Mouse (Mus musculus): ENCODE results near the gene Ubald1. TPM values are rescaled to one million over a fixed set of nuclear protein-coding genes. Genes with fewer than 3 reads are reported as not detected.

The Ubald1 gene
- total RNA-seq (2021): 100 to 1,000 TPM in 1 of 2 experiments, 10 to 100 TPM in 1; 93.5 to 103 TPM

- DNase-seq (ENCODE audit: extremely low spot score in 1 of 2, low spot score in 1 of 2): peak; percentile 93 to 95
Measured at GRCm38 (mm10) chr16:4880136-4880825, at the start of gene Ubald1. TSS of gene Ubald1 (minus strand) at chr16:4880315.

GRCm38 (mm10) chr16:4928474-4928873, 48.4 kb upstream of the Ubald1 start:
- DNase-seq (ENCODE audit: extremely low spot score in 1 of 2, low spot score in 1 of 2): no peak

- DNase-seq (ENCODE audit: extremely low spot score in 1 of 2, low spot score in 1 of 2): no peak
Measured at GRCm38 (mm10) chr16:4927967-4928366, 47.9 kb upstream of the Ubald1 start.

- no peak for DNase-seq (ENCODE audit: extremely low spot score in 1 of 2, low spot score in 1 of 2)
Measured at GRCm38 (mm10) chr16:4923996-4924395, 43.9 kb upstream of the Ubald1 start.

- no peak for DNase-seq (ENCODE audit: extremely low spot score in 1 of 2, low spot score in 1 of 2)
Measured at GRCm38 (mm10) chr16:4922481-4922880, 42.4 kb upstream of the Ubald1 start.

- DNase-seq (ENCODE audit: extremely low spot score in 1 of 2, low spot score in 1 of 2): no peak
Measured at GRCm38 (mm10) chr16:4920556-4920955, 40.4 kb upstream of the Ubald1 start.

- DNase-seq (ENCODE audit: extremely low spot score in 1 of 2, low spot score in 1 of 2): no peak
Measured at GRCm38 (mm10) chr16:4916608-4917007, 36.5 kb upstream of the Ubald1 start.

- no peak for DNase-seq (ENCODE audit: extremely low spot score in 1 of 2, low spot score in 1 of 2)
Measured at GRCm38 (mm10) chr16:4915931-4916330, 35.8 kb upstream of the Ubald1 start.

- DNase-seq (ENCODE audit: extremely low spot score in 1 of 2, low spot score in 1 of 2): peak; percentile 90 to 96
Measured at GRCm38 (mm10) chr16:4913783-4914735, 33.9 kb upstream of the Ubald1 start.

GRCm38 (mm10) chr16:4912907-4913782, 33.0 kb upstream of the Ubald1 start:
- DNase-seq (ENCODE audit: extremely low spot score in 1 of 2, low spot score in 1 of 2): no peak

- no peak for DNase-seq (ENCODE audit: extremely low spot score in 1 of 2, low spot score in 1 of 2)
Measured at GRCm38 (mm10) chr16:4912074-4912648, 32.0 kb upstream of the Ubald1 start.

- DNase-seq (ENCODE audit: extremely low spot score in 1 of 2, low spot score in 1 of 2): no peak
Measured at GRCm38 (mm10) chr16:4910758-4911157, 30.6 kb upstream of the Ubald1 start.

GRCm38 (mm10) chr16:4909745-4910144, 29.6 kb upstream of the Ubald1 start:
- DNase-seq (ENCODE audit: extremely low spot score in 1 of 2, low spot score in 1 of 2): no peak

GRCm38 (mm10) chr16:4907972-4908371, 27.9 kb upstream of the Ubald1 start:
- DNase-seq (ENCODE audit: extremely low spot score in 1 of 2, low spot score in 1 of 2): no peak

GRCm38 (mm10) chr16:4907386-4907785, 27.3 kb upstream of the Ubald1 start:
- DNase-seq (ENCODE audit: extremely low spot score in 1 of 2, low spot score in 1 of 2): no peak

- DNase-seq (ENCODE audit: extremely low spot score in 1 of 2, low spot score in 1 of 2): no peak
Measured at GRCm38 (mm10) chr16:4906559-4906958, 26.4 kb upstream of the Ubald1 start.

- DNase-seq (ENCODE audit: extremely low spot score in 1 of 2, low spot score in 1 of 2): no peak
Measured at GRCm38 (mm10) chr16:4905591-4905990, 25.5 kb upstream of the Ubald1 start.

- DNase-seq (ENCODE audit: extremely low spot score in 1 of 2, low spot score in 1 of 2): no peak
Measured at GRCm38 (mm10) chr16:4904878-4905277, 24.8 kb upstream of the Ubald1 start.

GRCm38 (mm10) chr16:4903491-4904102, 23.5 kb upstream of the Ubald1 start:
- DNase-seq (ENCODE audit: extremely low spot score in 1 of 2, low spot score in 1 of 2): no peak

- DNase-seq (ENCODE audit: extremely low spot score in 1 of 2, low spot score in 1 of 2): no peak
Measured at GRCm38 (mm10) chr16:4902390-4902789, 22.3 kb upstream of the Ubald1 start.

Measured in layer of hippocampus, postnatal 25 days (tissue).